Mouse (Mus musculus) bone marrow, adult 2 months (tissue): ENCODE measurements around the gene Emp1.

ENCODE experiments used
- CTCF ChIP-seq: fragments of 200-500 bp; IDR thresholded peaks from 2 replicates; pipeline ENCODE4 v1.5.1; 2011; ENCODE audit warnings: low read length, control low read depth; ENCODE audit not compliant: control insufficient read depth, insufficient read depth
- POLR2A ChIP-seq: fragments of 200-500 bp; IDR thresholded peaks from 2 replicates; pipeline ENCODE4 v1.6.1; 2011; ENCODE audit warnings: low read depth, mild to moderate bottlenecking, control low read depth, low read length, borderline replicate concordance; ENCODE audit not compliant: control insufficient read depth

GRCm38 (mm10) chr6:135351638-135352302 lies 10.6 kb upstream of the Emp1 start:
- no peak for TF ChIP-seq CTCF
- no peak for TF ChIP-seq POLR2A
